Mouse (Mus musculus) cerebral cortex, adult 2 months (tissue): ENCODE results near the gene Ahcy.

Source experiments
- WGBS: fragments of 180-500 bp; shearing (Covaris S2); methylation state at CpG from one replicate; pipeline ENCODE4 v1.1.7; 2018; 5-methylcytosine and 5-hydroxymethylcytosine counted together

Ahcy gene

DNA sequence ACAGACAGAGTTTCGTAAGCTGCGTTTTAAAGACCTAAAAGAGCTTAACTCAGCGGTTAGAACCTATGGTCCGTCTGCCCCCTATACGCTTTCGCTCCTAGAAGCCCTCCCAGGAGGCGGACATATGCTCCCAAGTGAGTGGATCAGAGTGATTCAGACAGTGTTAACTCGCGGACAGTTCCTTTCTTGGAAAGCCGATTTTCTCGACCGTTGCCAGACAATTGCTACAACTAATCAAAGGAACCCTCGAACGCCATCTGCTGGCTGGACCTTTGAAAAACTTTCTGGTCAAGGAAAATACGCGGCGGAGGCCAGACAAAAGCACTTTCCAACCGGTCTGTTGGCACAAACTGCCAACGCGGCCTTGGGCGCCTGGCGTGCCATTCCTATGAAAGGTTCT, 54.6 kb downstream of the Ahcy start:
- under 1% methylated on average over 22 of the region's 22 CpGs for WGBS

DNA sequence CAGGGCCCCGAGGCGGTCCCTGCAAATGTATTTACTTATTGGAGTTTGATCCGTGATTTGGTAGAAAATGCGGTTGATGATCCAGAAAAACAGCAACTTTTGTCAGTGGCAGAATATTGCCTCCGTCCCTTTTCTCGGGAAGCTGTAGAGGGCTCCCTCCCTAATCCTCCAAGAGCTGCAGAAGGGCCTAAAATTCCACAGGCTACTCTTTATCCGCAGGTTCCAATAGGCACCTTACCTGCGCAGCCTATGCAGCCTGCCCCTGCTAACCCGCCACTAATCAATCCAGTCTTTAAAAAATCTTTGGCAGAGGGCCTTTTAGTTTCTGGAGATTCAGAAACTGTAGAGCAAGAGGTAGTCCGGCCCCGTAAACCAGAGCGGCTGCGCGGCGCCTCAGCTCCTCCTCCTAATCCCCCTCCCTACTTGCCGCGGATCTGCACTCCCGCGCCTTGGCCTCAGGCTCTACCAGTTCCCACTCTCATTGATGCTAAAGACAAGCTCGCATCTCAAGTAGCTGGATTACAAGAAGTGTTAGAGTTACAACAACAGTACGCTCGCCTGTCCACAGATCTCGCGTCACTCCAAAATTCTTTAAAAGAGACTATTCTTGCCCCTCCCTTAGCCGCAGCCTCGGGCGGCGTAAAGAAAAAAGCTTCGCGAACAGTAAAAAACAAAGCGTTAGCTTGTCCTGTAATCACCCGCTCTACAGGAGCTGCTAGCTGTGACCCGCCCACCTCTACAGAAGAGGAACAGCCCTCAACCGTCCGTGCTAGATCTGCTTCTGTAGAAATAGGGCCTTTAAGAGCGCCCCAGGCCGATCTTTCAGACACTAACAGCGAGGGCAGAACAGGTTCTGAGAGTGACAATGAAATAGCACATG, 55.3 kb downstream of the Ahcy start:
- under 1% methylated on average over 38 of the region's 38 CpGs for WGBS

DNA sequence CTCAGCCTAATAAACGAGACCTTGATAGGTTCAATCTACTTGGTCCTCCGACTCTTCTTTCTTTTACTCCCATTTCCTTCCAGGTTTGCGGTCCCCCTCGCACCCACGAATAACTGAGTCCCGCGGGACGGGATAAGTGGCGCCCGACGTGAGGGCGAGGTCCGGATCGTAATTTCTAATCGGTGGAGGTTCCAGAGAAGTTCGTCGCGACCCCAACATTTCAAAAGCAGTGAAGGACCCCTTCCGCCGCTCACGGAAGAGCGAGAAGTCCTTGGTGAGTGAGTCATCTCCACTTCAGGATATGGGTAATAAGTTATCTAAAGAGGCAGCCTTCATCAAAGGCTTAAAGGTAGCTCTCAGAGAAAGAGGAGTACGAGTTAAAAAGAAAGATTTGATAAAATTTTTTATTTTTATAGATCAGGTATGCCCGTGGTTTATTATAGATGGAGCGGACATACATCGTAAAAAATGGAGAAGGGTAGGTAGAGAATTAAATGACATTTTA, 56.0 kb downstream of the Ahcy start, which contains the start of gene Gm14226:
TSS of gene Gm14226 (plus strand) at position 16 of the 505 bp plus-strand sequence.
- WGBS = 3% methylated on average over 24 of the region's 26 CpGs

DNA sequence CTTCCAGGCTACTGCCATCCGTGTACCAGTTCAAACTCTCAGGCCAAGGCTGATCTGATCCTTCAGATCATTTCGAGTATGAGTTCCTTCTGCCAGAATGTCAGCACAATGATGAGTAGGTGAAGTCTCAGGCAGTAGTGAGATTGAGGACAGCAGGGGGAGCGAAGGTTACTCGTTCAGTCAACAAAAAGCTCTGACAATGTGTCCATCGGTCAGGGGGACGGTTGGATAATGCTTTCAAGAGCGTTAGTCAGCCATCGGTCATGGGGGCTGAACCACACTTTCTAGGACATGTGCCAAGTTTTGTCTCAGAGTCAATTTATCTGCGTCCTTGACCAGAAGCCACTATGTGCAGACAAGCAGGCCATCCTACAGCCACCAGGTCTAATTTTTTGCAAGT, 57.5 kb downstream of the Ahcy start:
- 69% methylated on average over 8 of the region's 9 CpGs for WGBS

DNA sequence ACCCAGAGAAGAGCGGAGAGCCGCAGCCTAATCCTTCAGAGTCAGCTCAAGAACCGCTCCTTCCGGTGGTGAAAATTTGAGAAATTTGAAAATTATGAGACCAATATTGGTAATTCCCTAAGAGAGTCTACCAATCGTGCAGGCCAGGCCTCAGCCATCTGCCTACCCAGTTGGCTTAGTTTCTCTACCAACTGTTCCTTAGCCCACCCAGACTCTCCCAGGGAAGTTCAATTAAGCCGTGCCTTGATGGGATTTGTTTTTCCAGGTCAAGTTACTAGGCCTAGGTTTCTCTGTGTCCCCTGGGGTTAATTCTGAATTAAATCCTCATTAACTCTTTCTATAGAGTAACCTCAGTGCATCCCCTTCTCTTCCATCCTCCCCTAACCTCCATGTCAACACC, 61.3 kb downstream of the Ahcy start:
- WGBS = 86% methylated on average over 6 of the region's 6 CpGs

DNA sequence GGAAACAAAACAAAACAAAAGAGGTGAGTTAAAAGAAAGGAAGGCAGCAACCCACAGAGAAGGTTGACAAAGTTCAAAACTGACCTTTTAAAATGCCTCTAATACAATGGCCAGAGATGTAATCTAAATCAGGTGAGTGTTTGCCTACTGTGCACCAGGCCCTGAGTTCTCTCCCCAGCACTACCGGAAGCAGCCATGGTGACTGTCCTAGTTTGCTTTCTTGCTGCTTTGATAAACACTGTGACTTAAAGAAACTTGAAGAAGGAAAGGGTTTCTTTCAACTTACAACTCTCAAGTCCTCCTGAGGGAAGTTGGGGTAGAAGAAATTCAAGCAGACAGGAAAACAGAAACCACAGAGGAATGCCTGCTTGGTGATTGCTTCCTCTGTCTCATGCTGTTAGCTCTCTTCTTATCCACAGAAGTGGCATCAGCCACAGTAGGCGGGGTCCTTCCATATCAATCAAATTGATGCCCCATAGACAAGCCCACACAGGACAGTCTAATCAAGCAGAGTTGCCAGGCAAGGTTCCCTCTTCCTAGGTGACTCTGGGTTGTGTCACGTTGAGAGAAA, 63.1 kb downstream of the Ahcy start:
- WGBS = 79% methylated on average over 3 of the region's 3 CpGs
